In the genomic region with DNA sequence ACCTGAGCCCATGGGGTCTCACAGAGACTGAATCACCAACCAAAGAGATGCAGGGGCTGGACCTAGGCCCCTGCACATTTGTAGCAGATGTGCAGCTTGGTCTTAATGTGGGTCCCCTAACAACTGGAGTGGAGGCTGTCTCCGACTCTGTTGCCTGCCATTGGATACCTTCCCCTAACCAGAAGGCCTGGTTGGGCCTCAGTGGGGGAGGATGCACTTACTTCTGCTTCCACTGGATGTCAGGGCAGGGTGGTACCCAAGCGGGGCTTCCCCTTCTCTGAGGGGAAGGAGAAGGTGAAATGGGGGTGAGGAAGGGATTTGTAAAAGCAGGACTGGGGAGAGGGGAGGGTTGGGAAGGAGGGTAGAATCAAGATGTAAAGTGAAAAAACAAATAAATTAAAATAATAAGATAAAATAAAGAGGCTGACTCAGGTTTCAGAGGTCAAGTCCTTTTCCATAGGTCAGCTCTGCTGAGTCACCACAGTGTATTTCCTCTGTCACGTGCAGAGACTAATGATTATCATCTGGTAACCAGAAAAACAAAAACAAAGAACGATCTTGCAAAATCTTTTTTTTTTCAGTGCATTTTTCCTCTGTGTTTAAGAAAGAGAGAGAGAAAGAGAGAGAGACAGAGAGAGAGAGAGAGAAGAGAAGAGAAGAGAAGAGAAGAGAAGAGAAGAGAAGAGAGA, we compare ENCODE assay signal across 28 mouse cellular contexts. TPM values are rescaled to one million over a fixed set of nuclear protein-coding genes. Genes with fewer than 3 reads are reported as not detected.
DNase-seq lines count a peak whose midpoint lies in the region; ATAC-seq and TF ChIP-seq lines count a peak whose summit lies in the region.
"Had no signal": no experiment of that assay in that cellular context is flagged by ENCODE, and none has a peak within 500 bp of the region (broad histone marks: within the 10 kb centered on the region; RNA-seq: fewer than 3 reads in every experiment).

No protein-coding gene starts in this region.

- no peaks in the 10 kb centered on the region for H3K4me1 ChIP-seq in liver, adult 2 months (ENCODE audit: control insufficient read depth, insufficient read depth, low read length)
- H3K4me1 ChIP-seq in liver, embryonic 12.5 days, result no peaks in the 10 kb centered on the region
- H3K4me1 ChIP-seq in MEL (ENCODE audit: control insufficient read depth in 1 of 2, insufficient read depth in 2 of 2, low read length in 2 of 2), result no peaks in the 10 kb centered on the region
- H3K4me1 ChIP-seq: forebrain, embryonic 13.5 days; hindbrain, embryonic 15.5 days; limb, embryonic 12.5 days; midbrain, embryonic 13.5 days had no signal

- no peak for TF ChIP-seq RAD21 in MEL (IDR thresholded peaks at IDR 0.05; ENCODE audit: low read depth, low read length)

- H3K4me3 ChIP-seq in liver, adult 2 months (ENCODE audit: insufficient read depth, low read depth, low read length), result no peak overlapping the region
- H3K4me3 ChIP-seq in liver, embryonic 12.5 days, result no peak overlapping the region
- no peak overlapping the region for H3K4me3 ChIP-seq in MEL (ENCODE audit: control insufficient read depth in 1 of 2, insufficient read depth in 1 of 2, low read depth in 2 of 2, low read length in 2 of 2)
- H3K4me3 ChIP-seq: forebrain, embryonic 13.5 days; hindbrain, embryonic 15.5 days; limb, embryonic 12.5 days; midbrain, embryonic 13.5 days had no signal

- WGBS in liver, adult 2 months, result 56% methylated on average over 4 of the region's 4 CpGs
- WGBS in liver, embryonic 12.5 days (ENCODE audit: insufficient replicate concordance), result 17% methylated on average over 4 of the region's 4 CpGs

- no peak for ATAC-seq in liver, embryonic 12.5 days
- no peak for ATAC-seq in frontal cortex, adult (ENCODE audit: low TSS enrichment)
- ATAC-seq: forebrain, embryonic 13.5 days; inflammation-experienced regulatory T-cells, adult 6 months; liver, postnatal 0 days; midbrain, embryonic 13.5 days had no signal

- H3K4me2 ChIP-seq in liver, embryonic 12.5 days, result no peak overlapping the region
- H3K4me2 ChIP-seq: forebrain, embryonic 13.5 days; heart, embryonic 11.5 days; hindbrain, embryonic 15.5 days; limb, embryonic 12.5 days; liver, embryonic 11.5 days; midbrain, embryonic 13.5 days had no signal

- H3K27ac ChIP-seq in liver, adult 2 months (replicated peaks; ENCODE audit: insufficient read depth, low read depth, low read length), result no peak overlapping the region
- no peak overlapping the region for H3K27ac ChIP-seq in liver, embryonic 12.5 days
- H3K27ac ChIP-seq in MEL (ENCODE audit: control insufficient read depth, low read depth, low read length), result no peak overlapping the region
- H3K27ac ChIP-seq: forebrain, embryonic 13.5 days; hindbrain, embryonic 15.5 days; limb, embryonic 12.5 days; macrophage; midbrain, embryonic 13.5 days had no signal

- TF ChIP-seq EP300 in MEL (IDR thresholded peaks at IDR 0.05; ENCODE audit: low read depth in 1 of 2, low read length in 2 of 2), result no peak

- no peak for TF ChIP-seq CTCF in liver, adult 2 months (IDR thresholded peaks at IDR 0.05; ENCODE audit: low read depth, low read length)
- no peak for TF ChIP-seq CTCF in MEL (IDR thresholded peaks at IDR 0.05 in 2 of 3, conservative IDR thresholded peaks at IDR 0.05 in 1 of 3; ENCODE audit: control insufficient read depth in 1 of 3, insufficient read depth in 1 of 3, low read depth in 2 of 3, low read length in 3 of 3, poor library complexity in 1 of 3, severe bottlenecking in 1 of 3)

- peak; percentile 1 for DNase-seq in liver, adult 2 months (ENCODE audit: extremely low read depth, low read depth, low spot score)
- DNase-seq in B cell, adult 2 months, result peak; percentile 6 to 10
- peak; percentile 3 for DNase-seq in MEL (ENCODE audit: low read depth, low spot score)
- DNase-seq in embryo, embryonic 9.5 days (ENCODE audit: extremely low spot score), result peak; percentile 8
- no peak for DNase-seq in layer of hippocampus, adult 8-10 months (ENCODE audit: low spot score in 2 of 2)
- DNase-seq in cerebellum, adult 9-11 months, result no peak
- DNase-seq: adrenal gland, adult 8-10 months; cerebellum, adult 11 months; gastrocnemius, postnatal 14 days; heart, adult 18-20 months; heart, postnatal 4 days; kidney, adult 11 months; kidney, postnatal 14 days; liver, postnatal 0 days; lung, postnatal 10 days; thymus, postnatal 4 days had no signal

- no peak overlapping the region for H3K9ac ChIP-seq in liver, adult 2 months (ENCODE audit: low read depth, low read length)
- no peak overlapping the region for H3K9ac ChIP-seq in liver, embryonic 12.5 days
- H3K9ac ChIP-seq in MEL (ENCODE audit: control insufficient read depth, low read depth, low read length, poor library complexity, severe bottlenecking), result no peak overlapping the region
- H3K9ac ChIP-seq: forebrain, embryonic 13.5 days; hindbrain, embryonic 15.5 days; limb, embryonic 12.5 days; liver, postnatal 0 days; midbrain, embryonic 13.5 days had no signal

- no peak for TF ChIP-seq POLR2A in liver, adult 2 months (IDR thresholded peaks at IDR 0.05; ENCODE audit: extremely low read depth, insufficient read depth, low read length)
- TF ChIP-seq POLR2A in MEL (IDR thresholded peaks at IDR 0.05; ENCODE audit: control insufficient read depth in 1 of 2, insufficient read depth in 1 of 2, low read depth in 1 of 2, low read length in 2 of 2, poor library complexity in 1 of 2), result no peak

- H3K36me3 ChIP-seq in liver, adult 2 months (ENCODE audit: control insufficient read depth, insufficient read depth, low read length), result no peaks in the 10 kb centered on the region
- H3K36me3 ChIP-seq in liver, embryonic 12.5 days, result no peaks in the 10 kb centered on the region
- no peaks in the 10 kb centered on the region for H3K36me3 ChIP-seq in MEL (ENCODE audit: control insufficient read depth in 1 of 2, insufficient read depth in 2 of 2, low read length in 2 of 2)
- H3K36me3 ChIP-seq: hindbrain, embryonic 15.5 days; limb, embryonic 12.5 days; midbrain, embryonic 13.5 days had no signal

- no peaks in the 10 kb centered on the region for H3K27me3 ChIP-seq in liver, adult 2 months (ENCODE audit: control insufficient read depth, insufficient read depth, low read length)
- H3K27me3 ChIP-seq in liver, embryonic 12.5 days (replicated peaks), result no peaks in the 10 kb centered on the region
- H3K27me3 ChIP-seq in MEL (ENCODE audit: control insufficient read depth in 1 of 2, insufficient read depth in 2 of 2, low read length in 2 of 2), result peaks cover 1 to 2% of the 10 kb centered on the region in 2 experiments; a peak in 3 of 4 replicates
- H3K27me3 ChIP-seq: forebrain, embryonic 13.5 days; hindbrain, embryonic 15.5 days; limb, embryonic 12.5 days; midbrain, embryonic 13.5 days had no signal

- no peaks in the 10 kb centered on the region for H3K9me3 ChIP-seq in liver, embryonic 12.5 days (replicated peaks)
- H3K9me3 ChIP-seq in MEL (replicated peaks; ENCODE audit: insufficient read depth, low read length), result no peaks in the 10 kb centered on the region
- H3K9me3 ChIP-seq: forebrain, embryonic 13.5 days; hindbrain, embryonic 15.5 days; limb, embryonic 12.5 days; midbrain, embryonic 13.5 days had no signal

- H3K79me2 ChIP-seq in liver, adult 2 months (ENCODE audit: control insufficient read depth, insufficient read depth, low read length), result no peaks in the 10 kb centered on the region
- H3K79me2 ChIP-seq in MEL (ENCODE audit: control insufficient read depth, insufficient read depth, low read length, poor library complexity), result no peaks in the 10 kb centered on the region

TF ChIP-seq in MEL, 35 proteins besides CTCF, POLR2A, EP300 and RAD21:
- TF ChIP-seq BHLHE40 (IDR thresholded peaks at IDR 0.05; ENCODE audit: borderline replicate concordance, low read depth, low read length), result peak; percentile 11; the same call in 1 of the 2 replicates
- TF ChIP-seq ZMIZ1 (IDR thresholded peaks at IDR 0.05; ENCODE audit: low read depth, low read length), result no peak

RNA-seq across cellular contexts. Expression of gene Fjx1, which starts 47.8 kb away (rescaled TPM):
- total RNA-seq in liver, adult 2 months (2014; rRNA removed), result not detected in 2 replicates
- 0.04 TPM in 1 of 2 replicates, not detected in the other for polyA plus RNA-seq in liver, adult 2 months (2012; rRNA removed)
- 2.6 and 2.9 TPM in 2 replicates for polyA plus RNA-seq in liver, embryonic 12.5 days (2016; fragmentation: Nextera tagmentation; extraction: Ambion mirVana)
- total RNA-seq in MEL (2012; rRNA removed), result not detected in 2 replicates
- polyA plus RNA-seq in MEL (2012; ENCODE audit: insufficient read depth in 1 of 2, insufficient read length in 2 of 2, low read depth in 1 of 2, low replicate concordance in 2 of 2, missing spikeins in 1 of 2), result not detected
- 10 to 100 TPM; 45.0 to 47.7 (median 46.3) TPM for total RNA-seq in layer of hippocampus, adult 8-10 months (2022)
- total RNA-seq: megakaryocyte-erythroid progenitor cell, adult 5-6 weeks; monocyte, adult 5-6 weeks had no signal
- polyA plus RNA-seq: inflammation-experienced regulatory T-cells, adult 6 months; macrophage had no signal

RNA-seq across cellular contexts. Expression of gene Pamr1, which starts 49.7 kb away (rescaled TPM):
- total RNA-seq in liver, adult 2 months (2014; rRNA removed), result 3.3 and 3.4 TPM in 2 replicates
- 1.6 and 2.6 TPM in 2 replicates for polyA plus RNA-seq in liver, adult 2 months (2012; rRNA removed)
- 3.4 and 4.2 TPM in 2 replicates for polyA plus RNA-seq in liver, embryonic 12.5 days (2016; fragmentation: Nextera tagmentation; extraction: Ambion mirVana)
- total RNA-seq in MEL (2012; rRNA removed), result not detected in 2 replicates
- not detected for polyA plus RNA-seq in MEL (2012; ENCODE audit: insufficient read depth in 1 of 2, insufficient read length in 2 of 2, low read depth in 1 of 2, low replicate concordance in 2 of 2, missing spikeins in 1 of 2)
- total RNA-seq in layer of hippocampus, adult 8-10 months (2022), result 10 to 100 TPM; 10.1 to 14.4 (median 11.7) TPM
- total RNA-seq: megakaryocyte-erythroid progenitor cell, adult 5-6 weeks had no signal
- polyA plus RNA-seq: inflammation-experienced regulatory T-cells, adult 6 months; macrophage had no signal

Comparison
In these comparisons a context has a peak if more than half of its experiments do, and no peak if none do; other contexts are left out.
1. DNase-seq: peak in liver, adult 2 months (single experiment), B cell, adult 2 months (2 of 2), MEL (single experiment) and embryo, embryonic 9.5 days (single experiment); none in layer of hippocampus, adult 8-10 months (0 of 2) and cerebellum, adult 9-11 months (single experiment).
2. RNA of gene Fjx1, which starts 47.8 kb away (total RNA-seq): 45.0 to 47.7 TPM in layer of hippocampus, adult 8-10 months; not detected in liver, adult 2 months and not detected in MEL; every median in the first group is over 10 times any median in the second.